ENCODE assay signal across 7 mouse cellular contexts in the genomic region with DNA sequence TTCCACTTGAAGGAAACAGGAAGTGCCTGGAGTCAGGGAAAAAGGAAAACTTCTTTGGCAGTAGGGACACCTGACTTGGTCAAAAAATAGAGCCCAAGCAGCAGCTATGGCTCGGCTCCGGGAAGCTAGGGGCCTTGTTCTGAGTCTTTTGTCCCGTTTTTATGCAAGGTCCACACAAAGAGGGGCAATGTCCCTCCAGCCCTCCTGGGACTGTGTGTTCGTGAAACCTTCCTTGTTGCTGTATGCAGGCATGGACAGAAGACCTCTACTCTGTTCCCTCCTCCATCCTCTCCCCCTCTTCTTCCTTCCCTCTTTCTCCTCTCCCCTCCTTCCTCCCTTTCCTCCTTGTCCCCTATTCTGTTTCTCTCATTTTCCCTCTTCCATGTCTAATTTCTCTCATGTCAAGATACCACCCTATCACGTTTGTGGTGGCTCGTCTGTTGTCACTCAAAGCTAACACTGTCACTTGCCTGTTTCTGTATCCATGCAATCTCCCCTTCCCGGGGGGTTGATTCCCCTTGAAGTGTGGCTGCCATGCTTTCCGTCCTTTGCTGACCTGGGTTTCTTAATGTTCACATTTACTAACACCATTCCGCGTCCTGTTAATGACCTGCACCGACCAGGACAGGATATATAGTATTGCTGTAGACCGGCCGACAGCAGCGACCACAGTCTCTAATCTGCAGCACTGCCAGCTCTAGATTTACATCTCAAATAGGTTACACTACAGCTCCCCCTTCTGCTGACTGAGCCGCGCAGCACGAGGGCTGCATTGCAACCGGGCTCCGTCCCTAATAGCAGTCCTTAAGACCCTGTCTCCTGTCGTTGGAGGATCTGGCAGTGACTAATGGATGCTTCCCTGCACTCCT.
DNase-seq lines count a peak whose midpoint lies in the region; ATAC-seq and TF ChIP-seq lines count a peak whose summit lies in the region.

No protein-coding gene starts in this region.

- peak; percentile 50 to 52 for DNase-seq in adrenal gland, adult 18-20 months (ENCODE audit: low spot score in 2 of 2)
- peak; percentile 39 to 62 for DNase-seq in cerebellum, postnatal 4 days (ENCODE audit: low spot score in 2 of 2)
- peak; percentile 71 for DNase-seq in gastrocnemius, adult 2 months
- peak; percentile 9 to 71 for DNase-seq in left cerebral cortex, adult 9 months (ENCODE audit: low spot score in 2 of 2)
- DNase-seq in lung, postnatal 4 days: peak; percentile 74 to 77
- peak; percentile 63 to 71 for DNase-seq in right cerebral cortex, adult 2 months (ENCODE audit: low spot score in 2 of 2)

- H3K4me1 ChIP-seq in intestine, embryonic 15.5 days (replicated peaks): peaks cover 24% of the 10 kb centered on the region

- WGBS in intestine, embryonic 15.5 days: 7% methylated on average over 20 of the region's 20 CpGs

- peak; percentile 87 for ATAC-seq in intestine, embryonic 15.5 days

- H3K9me3 ChIP-seq in intestine, embryonic 15.5 days: no peaks in the 10 kb centered on the region

- intact Hi-C loops in gastrocnemius, adult 2 months (cut with DNase I): loop anchor here (2.0 kb wide), 1 partner anchor 821 kb away; no protein-coding TSS in a partner anchor

- H3K27me3 ChIP-seq in intestine, embryonic 15.5 days (replicated peaks): no peaks in the 10 kb centered on the region

- H3K4me3 ChIP-seq in gastrocnemius, adult 2 months: peak overlapping the region; percentile 70
- H3K4me3 ChIP-seq in intestine, embryonic 15.5 days (replicated peaks): no peak overlapping the region

- no peak overlapping the region for H3K9ac ChIP-seq in intestine, embryonic 15.5 days

- H3K4me2 ChIP-seq in intestine, embryonic 15.5 days (replicated peaks): peak overlapping the region; percentile 51

- peak; percentile 84 for TF ChIP-seq CTCF in gastrocnemius, adult 2 months (IDR thresholded peaks at IDR 0.05)

- no peaks in the 10 kb centered on the region for H3K36me3 ChIP-seq in intestine, embryonic 15.5 days

- H3K27ac ChIP-seq in gastrocnemius, adult 2 months: peak overlapping the region; percentile 78
- 0 out of 2 replicates have a peak overlapping the region, but pooled peaks have one; percentile 52 for H3K27ac ChIP-seq in intestine, embryonic 15.5 days
